Mouse (Mus musculus) E14TG2a.4 (cell line): ENCODE results near the gene Lmod1.

Experiments used
- H3K27me3 ChIP-seq: 2 replicates; pipeline ENCODE4 v1.6.1; 2014; ENCODE audit warnings: low read length, control low read depth; ENCODE audit not compliant: insufficient read depth
- H3K36me3 ChIP-seq: 2 replicates; pipeline ENCODE4 v1.6.1; 2014; ENCODE audit warnings: low read length, control low read depth; ENCODE audit not compliant: insufficient read depth
- H3K4me1 ChIP-seq: replicated peaks from 2 replicates; pipeline ENCODE4 v1.6.1; 2014; ENCODE audit warnings: low read depth, low read length, control low read depth
- H3K4me3 ChIP-seq: replicated peaks from 2 replicates; pipeline ENCODE4 v1.5.1; 2014; ENCODE audit warnings: mild to moderate bottlenecking, low read length
- H3K9me3 ChIP-seq: 2 replicates; pipeline ENCODE4 v1.6.1; 2014; ENCODE audit warnings: low read length, control low read depth
- CTCF ChIP-seq: conservative IDR thresholded peaks from 2 replicates; pipeline ENCODE4 v1.5.1; 2014; ENCODE audit warnings: low read length
- NANOG ChIP-seq: IDR thresholded peaks from 2 replicates; pipeline ENCODE4 v1.6.1; 2014; ENCODE audit warnings: borderline replicate concordance, low read length, mixed read lengths
- POU5F1 ChIP-seq: IDR thresholded peaks from 2 replicates; pipeline ENCODE4 v1.6.1; 2014; ENCODE audit warnings: low read length, borderline replicate concordance

The Lmod1 gene

DNA sequence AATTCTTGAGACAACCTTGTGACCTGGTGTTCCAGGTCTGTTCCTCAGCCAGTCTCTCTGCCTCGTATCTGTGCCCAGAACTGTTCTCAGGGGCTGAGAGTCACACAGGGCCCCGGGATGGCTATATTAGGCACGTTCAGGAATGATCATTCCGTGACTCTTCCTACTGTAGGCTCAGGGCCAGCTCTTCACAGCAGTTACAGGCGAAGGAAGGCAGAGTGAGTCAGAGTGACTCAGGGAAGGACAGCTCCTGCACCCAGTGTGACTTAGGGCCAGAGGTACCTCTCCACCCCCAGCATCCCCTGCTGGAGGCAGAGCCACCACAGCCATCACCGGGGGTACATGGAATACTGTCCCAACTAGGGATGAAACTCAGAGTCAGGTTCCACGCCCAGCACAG lies 42.4 kb downstream of the Lmod1 start:
- H3K36me3 ChIP-seq = no peaks in the 10 kb centered on the region
- H3K9me3 ChIP-seq = no peaks in the 10 kb centered on the region
- TF ChIP-seq POU5F1 (no peak), NANOG (no peak), CTCF (no peak)
- no peak overlapping the region for H3K4me3 ChIP-seq
- peaks cover 22% of the 10 kb centered on the region for H3K27me3 ChIP-seq
- peaks cover 51% of the 10 kb centered on the region for H3K4me1 ChIP-seq

DNA sequence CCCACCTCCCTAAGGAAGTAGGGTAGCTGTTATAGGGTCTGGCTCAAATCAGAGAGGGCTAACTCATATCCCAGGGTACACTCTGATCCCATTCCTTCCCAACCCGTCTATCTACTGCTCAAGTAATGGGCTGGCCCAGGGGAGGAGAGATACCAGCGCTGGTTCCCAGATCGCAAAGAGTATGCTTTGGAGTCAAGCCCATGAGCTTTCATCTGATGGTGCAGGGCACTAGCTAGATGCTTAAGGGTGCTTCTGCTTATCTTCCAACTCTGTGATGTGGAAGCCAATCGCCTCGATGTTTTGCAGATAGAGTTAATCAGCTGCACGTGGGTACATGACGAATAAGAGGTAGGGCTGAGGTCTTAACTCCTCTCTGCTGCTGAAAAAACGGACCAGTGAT lies 43.0 kb downstream of the Lmod1 start:
- TF ChIP-seq POU5F1 (no peak), CTCF (no peak), NANOG (no peak)
- no peaks in the 10 kb centered on the region for H3K9me3 ChIP-seq

DNA sequence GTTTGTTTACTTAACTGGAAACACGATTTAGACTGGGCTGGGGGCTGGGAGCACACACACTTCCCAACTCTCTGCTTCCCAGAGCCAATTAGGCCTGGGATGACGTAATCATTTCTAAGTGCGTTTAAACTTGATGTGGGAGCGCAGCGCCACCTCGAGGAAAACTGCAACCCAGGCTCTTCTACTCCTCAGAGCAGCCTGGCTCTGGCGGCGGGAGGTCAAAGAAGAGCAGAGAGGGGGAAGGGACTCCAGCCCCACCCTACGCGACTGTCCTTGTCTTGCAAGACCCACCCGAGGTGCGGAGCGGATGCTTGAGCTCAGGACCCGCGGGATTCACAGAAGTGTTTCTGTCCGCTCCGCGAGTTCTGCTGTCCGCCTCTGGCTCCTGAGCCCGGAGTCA lies 43.6 kb downstream of the Lmod1 start:
- H3K4me3 ChIP-seq = peak overlapping the region; percentile 75
- H3K4me1 ChIP-seq = peaks cover 51% of the 10 kb centered on the region
- TF ChIP-seq NANOG (no peak), CTCF (peak; percentile 74), POU5F1 (no peak)
- H3K36me3 ChIP-seq = no peaks in the 10 kb centered on the region
- no peaks in the 10 kb centered on the region for H3K9me3 ChIP-seq
- peaks cover 34% of the 10 kb centered on the region for H3K27me3 ChIP-seq

More for the DNA sequence above, 43.0 kb downstream of the Lmod1 start:
- peaks cover 51% of the 10 kb centered on the region for H3K4me1 ChIP-seq
- peaks cover 28% of the 10 kb centered on the region for H3K27me3 ChIP-seq
- H3K4me3 ChIP-seq = no peak overlapping the region
- H3K36me3 ChIP-seq = no peaks in the 10 kb centered on the region

DNA sequence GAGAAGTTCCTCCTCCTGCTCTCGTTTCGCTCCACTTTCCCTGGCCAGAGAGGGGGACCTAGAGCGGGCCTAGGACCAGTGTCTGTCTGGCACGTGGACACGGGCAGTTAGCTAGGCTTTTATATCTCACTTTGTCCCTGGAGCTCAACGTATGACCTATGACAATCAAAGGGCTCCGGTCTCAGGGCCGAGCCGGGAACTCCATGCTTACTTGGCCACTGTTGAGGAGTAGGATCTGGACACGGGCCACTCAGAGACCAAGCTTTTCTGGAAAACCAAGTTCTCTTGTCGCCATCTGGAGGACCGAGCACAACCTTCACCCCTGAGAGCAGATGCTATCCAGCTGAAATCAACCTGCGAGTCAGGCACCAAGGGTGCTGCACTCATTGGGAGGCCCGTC lies 44.4 kb downstream of the Lmod1 start:
- no peaks in the 10 kb centered on the region for H3K9me3 ChIP-seq
- peak overlapping the region; percentile 75 for H3K4me3 ChIP-seq
- H3K4me1 ChIP-seq = peaks cover 46% of the 10 kb centered on the region
- H3K27me3 ChIP-seq = peaks cover 40% of the 10 kb centered on the region
- TF ChIP-seq CTCF = no peak
- TF ChIP-seq POU5F1 = no peak
- no peak for TF ChIP-seq NANOG
- H3K36me3 ChIP-seq = no peaks in the 10 kb centered on the region

DNA sequence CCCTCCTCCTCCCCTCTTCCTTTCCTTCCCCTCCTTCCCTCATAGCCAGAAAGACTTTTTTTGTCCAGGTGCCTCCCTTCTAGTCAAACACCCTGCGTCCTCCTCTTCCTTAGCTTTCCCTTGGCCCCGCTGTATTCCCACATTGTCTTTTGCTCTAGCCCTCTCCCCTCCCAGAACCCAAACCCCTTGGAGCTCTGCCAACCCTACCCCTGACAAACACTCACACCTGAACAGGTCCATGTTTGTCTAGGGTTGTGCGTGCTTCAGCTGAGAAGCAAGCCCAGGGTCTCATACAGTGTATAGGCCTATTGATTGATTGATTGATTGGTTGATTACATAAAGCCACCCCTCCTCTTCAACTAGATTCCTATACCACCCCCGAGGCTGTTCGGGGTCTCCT lies 44.8 kb downstream of the Lmod1 start:
- H3K4me3 ChIP-seq = 0 out of 2 replicates have a peak overlapping the region, but pooled peaks have one; percentile 75
- no peaks in the 10 kb centered on the region for H3K36me3 ChIP-seq
- TF ChIP-seq NANOG (no peak), POU5F1 (no peak), CTCF (no peak)
- peaks cover 44% of the 10 kb centered on the region for H3K27me3 ChIP-seq
- H3K4me1 ChIP-seq = peaks cover 46% of the 10 kb centered on the region
- H3K9me3 ChIP-seq = no peaks in the 10 kb centered on the region

DNA sequence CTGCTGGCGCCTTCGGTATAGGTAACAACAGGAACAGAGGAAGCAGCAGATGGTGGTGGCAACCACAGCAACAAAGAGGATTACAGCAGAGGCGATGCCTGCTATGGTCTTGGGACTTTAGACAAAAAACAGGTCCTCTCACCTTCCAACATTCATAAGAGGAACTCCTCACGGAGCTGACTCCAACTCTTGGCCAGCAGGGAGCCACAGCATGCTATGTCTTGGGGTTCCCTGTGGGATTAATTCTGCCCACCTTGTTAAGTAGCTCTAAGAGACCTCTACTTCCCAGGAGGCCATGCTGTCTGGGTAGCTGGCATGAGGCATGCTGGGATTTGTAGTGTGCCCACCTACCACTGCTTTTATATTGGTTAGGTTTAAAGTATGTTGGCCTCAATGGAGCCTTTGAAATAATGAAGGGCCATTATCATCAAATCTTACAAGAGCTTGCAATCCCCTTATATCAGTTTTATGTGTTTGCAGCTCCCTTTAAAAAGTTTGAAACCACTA lies 48.6 kb downstream of the Lmod1 start:
- Histone ChIP-seq H3K27me3 (peaks cover 58% of the 10 kb centered on the region), H3K4me3 (no peak overlapping the region), H3K4me1 (peaks cover 30% of the 10 kb centered on the region), H3K9me3 (no peaks in the 10 kb centered on the region), H3K36me3 (no peaks in the 10 kb centered on the region)
- no peak for TF ChIP-seq POU5F1
- TF ChIP-seq CTCF = no peak
- TF ChIP-seq NANOG = no peak

DNA sequence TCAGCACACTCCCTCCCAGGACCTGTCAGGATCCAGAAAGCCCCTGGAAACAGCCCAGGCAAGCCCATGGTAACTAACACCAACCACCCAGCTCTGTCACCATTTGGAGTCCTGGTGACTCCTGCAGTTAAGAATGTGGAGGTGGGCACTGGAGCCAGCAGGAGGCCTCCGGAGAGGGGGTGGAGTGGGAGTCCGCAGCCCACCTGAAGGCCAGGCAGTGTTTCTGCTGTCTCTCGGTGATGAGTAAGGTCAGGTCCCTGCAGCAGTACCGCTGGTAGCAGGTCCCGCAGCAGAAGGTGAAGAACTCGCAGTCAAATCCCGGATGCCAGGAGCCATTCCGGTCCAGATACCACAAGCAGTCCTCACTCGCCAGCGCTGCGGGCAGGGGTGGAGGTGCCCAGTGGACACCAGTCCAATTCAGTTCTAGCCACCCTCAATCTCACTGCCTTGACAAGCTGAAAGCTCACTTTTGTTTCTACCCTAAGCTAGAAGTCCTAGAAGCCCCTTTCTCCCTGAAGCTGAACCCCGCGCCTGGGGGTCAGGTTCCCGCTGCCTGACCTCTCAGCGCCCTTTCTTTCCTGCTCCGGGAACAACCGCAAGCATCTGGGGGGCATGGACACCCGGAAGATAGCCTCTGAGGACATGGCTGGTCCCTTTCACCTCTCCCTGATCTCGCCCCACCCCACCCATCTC lies 49.7 kb downstream of the Lmod1 start:
- Histone ChIP-seq H3K4me1 (peaks cover 24% of the 10 kb centered on the region), H3K9me3 (no peaks in the 10 kb centered on the region), H3K36me3 (no peaks in the 10 kb centered on the region), H3K4me3 (peak overlapping the region; percentile 84), H3K27me3 (peaks cover 62% of the 10 kb centered on the region)
- no peak for TF ChIP-seq CTCF
- no peak for TF ChIP-seq NANOG
- no peak for TF ChIP-seq POU5F1

DNA sequence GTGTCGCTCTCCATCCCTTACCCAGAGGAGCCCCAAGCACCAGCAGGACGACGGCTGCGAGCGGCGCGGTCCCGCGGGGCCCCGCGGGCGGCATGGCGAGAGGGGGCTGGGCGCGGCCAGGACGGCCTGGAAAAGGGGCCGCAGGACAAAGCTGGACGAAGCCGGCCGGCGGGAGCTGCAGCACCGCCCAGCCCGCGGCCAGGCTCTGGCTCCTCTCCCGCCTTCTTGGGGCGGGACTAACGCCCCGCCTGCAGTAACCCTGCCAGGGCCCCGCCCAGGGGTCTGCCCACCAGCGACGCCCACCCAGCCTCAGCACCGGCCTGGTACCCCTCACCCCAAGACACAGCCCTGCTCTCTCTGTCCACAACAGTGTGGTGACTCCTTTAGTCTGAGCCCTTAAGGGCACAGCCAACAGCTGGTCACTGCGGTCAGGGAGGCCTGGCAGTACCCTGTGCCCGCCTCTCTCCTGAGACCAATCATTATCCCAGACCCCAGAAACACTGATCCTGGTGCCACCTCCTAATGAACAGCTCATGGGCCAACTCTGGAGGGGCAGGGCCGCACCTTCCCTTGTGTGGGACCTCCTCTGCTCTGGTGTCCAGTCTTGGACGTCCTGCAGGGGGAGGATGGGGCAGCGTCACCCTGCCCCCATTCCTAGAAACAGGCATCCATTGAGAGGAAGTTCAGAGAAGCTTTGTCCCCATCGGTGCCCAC lies 50.4 kb downstream of the Lmod1 start, which contains the start of gene Shisa4:
Shisa4 (minus strand) TSS at position 370 of the 714 bp plus-strand sequence.
- TF ChIP-seq POU5F1 (no peak), CTCF (no peak), NANOG (no peak)
- no peaks in the 10 kb centered on the region for H3K36me3 ChIP-seq
- no peaks in the 10 kb centered on the region for H3K9me3 ChIP-seq
- peaks cover 60% of the 10 kb centered on the region for H3K27me3 ChIP-seq
- H3K4me3 ChIP-seq = peak within 1 kb of the TSS; percentile 84
- H3K4me1 ChIP-seq = peaks cover 17% of the 10 kb centered on the region

DNA sequence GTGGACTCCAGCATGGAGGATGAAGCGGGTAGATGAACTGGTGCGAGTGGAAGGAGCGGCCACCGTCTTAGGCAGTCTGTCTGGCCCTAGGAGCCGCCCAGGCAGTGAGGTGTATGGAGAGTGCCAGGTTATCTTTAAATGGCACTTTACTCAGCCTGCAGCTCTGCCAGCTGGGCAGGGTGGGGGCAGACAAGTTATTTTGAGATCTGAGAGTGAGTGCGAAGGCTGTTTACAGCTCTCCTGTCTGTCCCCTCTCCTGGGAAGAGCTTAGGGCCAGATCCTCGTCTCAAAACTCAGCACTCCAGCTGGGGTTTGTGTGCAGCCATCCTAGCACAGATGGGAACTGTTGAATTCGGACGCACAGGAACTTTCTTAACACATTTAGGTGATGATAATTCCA lies 54.0 kb downstream of the Lmod1 start:
- TF ChIP-seq NANOG = no peak
- no peak for TF ChIP-seq POU5F1
- TF ChIP-seq CTCF = no peak

More for the DNA sequence above, 54.0 kb downstream of the Lmod1 start:
- peaks cover 32% of the 10 kb centered on the region for H3K27me3 ChIP-seq
- no peak overlapping the region for H3K4me3 ChIP-seq
- H3K36me3 ChIP-seq = peaks cover 15% of the 10 kb centered on the region
- H3K4me1 ChIP-seq = peaks cover 14% of the 10 kb centered on the region
- no peaks in the 10 kb centered on the region for H3K9me3 ChIP-seq
